Mouse (Mus musculus) spleen, adult 2 months (tissue): ENCODE data around the gene Epha2. TPM values are rescaled to one million over a fixed set of nuclear protein-coding genes. Genes with fewer than 3 reads are reported as not detected.

Experiments used
- DNase-seq, 2 experiments: peaks; one replicate each; pipeline versions ENCODE4 v3.0.0 to v3.0.0-alpha.2; 2012 to 2021; ENCODE audit warnings: low spot score in 2 of 2, low read depth in 1 of 2
- H3K27ac ChIP-seq: fragments of 200-500 bp; 2 replicates; pipeline ENCODE4 v1.5.1; 2012; ENCODE audit warnings: low read length, inconsistent platforms; ENCODE audit not compliant: insufficient read depth
- H3K27me3 ChIP-seq: fragments of 200-500 bp; 2 replicates; pipeline ENCODE4 v1.6.1; 2012; ENCODE audit warnings: mild to moderate bottlenecking, moderate library complexity, low read length, inconsistent platforms; ENCODE audit not compliant: control insufficient read depth, insufficient read depth
- H3K36me3 ChIP-seq: fragments of 200-500 bp; 2 replicates; pipeline ENCODE4 v1.6.1; 2012; ENCODE audit warnings: mild to moderate bottlenecking, low read length, inconsistent platforms; ENCODE audit not compliant: control insufficient read depth, insufficient read depth
- H3K4me1 ChIP-seq: fragments of 200-500 bp; 2 replicates; pipeline ENCODE4 v1.6.1; 2011; ENCODE audit warnings: inconsistent platforms; ENCODE audit not compliant: control insufficient read depth, insufficient read depth, insufficient read length
- H3K4me3 ChIP-seq: fragments of 200-500 bp; 2 replicates; pipeline ENCODE4 v1.5.1; 2011; ENCODE audit warnings: mild to moderate bottlenecking, inconsistent platforms; ENCODE audit not compliant: insufficient read depth, insufficient read length; ENCODE audit errors: extremely low read depth
- CTCF ChIP-seq: fragments of 200-500 bp; IDR thresholded peaks from 2 replicates; pipeline ENCODE4 v1.5.1; 2011; ENCODE audit warnings: mild to moderate bottlenecking, inconsistent platforms; ENCODE audit not compliant: insufficient read depth, insufficient read length, insufficient replicate concordance; ENCODE audit errors: extremely low read depth
- POLR2A ChIP-seq: fragments of 200-500 bp; IDR thresholded peaks from 2 replicates; pipeline ENCODE4 v1.6.1; 2011; ENCODE audit warnings: low read depth, low read length, inconsistent platforms
- WGBS: fragments of 180-500 bp; shearing (Covaris S2); methylation state at CpG from one replicate; pipeline ENCODE4 v1.1.7; 2018; 5-methylcytosine and 5-hydroxymethylcytosine counted together
- polyA plus RNA-seq: library from polyadenylated mRNA; depleted of rRNA; stranded (reverse); fragments of >200 nt; gene quantifications from 2 replicates; pipeline ENCODE4 v1.2.3, GENCODE M21; 2012

The Epha2 gene
- polyA plus RNA-seq, 1 experiment, result 8.0 TPM

GRCm38 (mm10) chr4:141308857-141309772, 8.1 kb downstream of the Epha2 start:
- no peaks in the 10 kb centered on the region for H3K27me3 ChIP-seq
- 92% methylated on average over 34 of the region's 34 CpGs for WGBS
- no peak for TF ChIP-seq POLR2A
- TF ChIP-seq CTCF, result no peak
- H3K4me3 ChIP-seq, result no peak overlapping the region
- DNase-seq, result no peak
- H3K27ac ChIP-seq, result no peak overlapping the region
- no peaks in the 10 kb centered on the region for H3K36me3 ChIP-seq
- no peaks in the 10 kb centered on the region; the same call in 1 of the 2 replicates for H3K4me1 ChIP-seq

DNA sequence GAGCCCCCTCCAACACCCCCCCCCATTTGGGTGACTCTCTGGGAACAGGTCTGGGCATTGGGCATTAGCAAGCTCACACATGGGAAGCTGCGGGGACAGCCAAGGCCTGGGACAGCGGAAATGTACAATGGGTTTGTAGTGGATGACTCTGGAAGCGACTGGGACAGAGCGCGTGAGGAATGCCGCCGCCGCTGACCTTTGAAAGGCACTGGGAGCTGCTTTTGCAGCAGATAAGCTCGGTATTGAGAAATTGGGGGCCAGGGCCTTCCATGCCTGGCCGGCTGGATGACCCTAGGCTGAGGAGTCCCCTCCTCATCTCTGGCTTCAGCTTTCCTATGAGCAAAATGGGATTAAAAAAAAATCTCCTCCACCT, 8.7 kb downstream of the Epha2 start:
- no peak overlapping the region for H3K27ac ChIP-seq
- no peaks in the 10 kb centered on the region for H3K27me3 ChIP-seq
- no peaks in the 10 kb centered on the region for H3K36me3 ChIP-seq
- H3K4me1 ChIP-seq, result no peaks in the 10 kb centered on the region; the same call in 1 of the 2 replicates
- 88% methylated on average over 10 of the region's 10 CpGs for WGBS
- no peak for DNase-seq
- H3K4me3 ChIP-seq, result no peak overlapping the region
- TF ChIP-seq POLR2A, result no peak
- TF ChIP-seq CTCF, result no peak

GRCm38 (mm10) chr4:141310191-141310606, 9.2 kb downstream of the Epha2 start:
- Histone ChIP-seq H3K4me1 (no peaks in the 10 kb centered on the region), H3K27me3 (no peaks in the 10 kb centered on the region), H3K36me3 (no peaks in the 10 kb centered on the region), H3K27ac (0 out of 2 replicates have a peak overlapping the region, but pooled peaks have one; percentile 31), H3K4me3 (no peak overlapping the region)
- TF ChIP-seq POLR2A (no peak), CTCF (no peak)
- WGBS, result 62% methylated on average over 8 of the region's 8 CpGs
- no peak for DNase-seq

GRCm38 (mm10) chr4:141311078-141311477, 10.0 kb downstream of the Epha2 start:
- Histone ChIP-seq H3K27ac (no peak overlapping the region), H3K36me3 (no peaks in the 10 kb centered on the region), H3K27me3 (no peaks in the 10 kb centered on the region), H3K4me3 (no peak overlapping the region), H3K4me1 (no peaks in the 10 kb centered on the region)
- WGBS, result 75% methylated on average over 7 of the region's 7 CpGs
- TF ChIP-seq CTCF (no peak), POLR2A (no peak)
- no peak for DNase-seq

DNA sequence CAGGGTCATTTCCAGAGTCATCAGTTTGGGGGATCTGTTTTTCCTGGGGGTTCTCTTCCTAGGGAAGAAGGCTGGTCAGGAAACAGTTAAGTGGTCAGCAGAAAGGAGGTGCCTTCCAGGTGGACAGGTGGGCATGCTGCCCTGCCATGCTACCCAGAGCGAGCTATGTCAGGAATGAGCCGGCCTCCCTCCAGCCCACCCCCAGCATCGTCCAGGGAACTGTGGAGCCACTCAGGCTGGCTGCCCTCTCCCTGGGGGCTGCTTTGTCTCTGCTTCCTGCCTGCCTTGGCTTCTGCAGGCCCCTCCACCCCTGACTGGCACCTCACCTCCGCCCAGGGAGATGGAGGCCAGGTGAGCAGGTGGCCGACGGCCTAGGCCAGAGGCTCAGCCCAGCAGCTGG, 10.5 kb downstream of the Epha2 start:
- Histone ChIP-seq H3K36me3 (no peaks in the 10 kb centered on the region), H3K4me1 (no peaks in the 10 kb centered on the region), H3K27me3 (no peaks in the 10 kb centered on the region), H3K27ac (no peak overlapping the region), H3K4me3 (no peak overlapping the region)
- no peak for DNase-seq
- WGBS, result 88% methylated on average over 6 of the region's 6 CpGs
- no peak for TF ChIP-seq POLR2A
- TF ChIP-seq CTCF, result no peak

- no peak for DNase-seq
- H3K4me3 ChIP-seq, result no peak overlapping the region
- H3K4me1 ChIP-seq, result no peaks in the 10 kb centered on the region
- no peaks in the 10 kb centered on the region for H3K36me3 ChIP-seq
- TF ChIP-seq POLR2A (no peak), CTCF (no peak)
- no peak overlapping the region for H3K27ac ChIP-seq
- H3K27me3 ChIP-seq, result no peaks in the 10 kb centered on the region
- 77% methylated on average over 2 of the region's 2 CpGs for WGBS
Observed at GRCm38 (mm10) chr4:141311908-141312307, 10.9 kb downstream of the Epha2 start.

DNA sequence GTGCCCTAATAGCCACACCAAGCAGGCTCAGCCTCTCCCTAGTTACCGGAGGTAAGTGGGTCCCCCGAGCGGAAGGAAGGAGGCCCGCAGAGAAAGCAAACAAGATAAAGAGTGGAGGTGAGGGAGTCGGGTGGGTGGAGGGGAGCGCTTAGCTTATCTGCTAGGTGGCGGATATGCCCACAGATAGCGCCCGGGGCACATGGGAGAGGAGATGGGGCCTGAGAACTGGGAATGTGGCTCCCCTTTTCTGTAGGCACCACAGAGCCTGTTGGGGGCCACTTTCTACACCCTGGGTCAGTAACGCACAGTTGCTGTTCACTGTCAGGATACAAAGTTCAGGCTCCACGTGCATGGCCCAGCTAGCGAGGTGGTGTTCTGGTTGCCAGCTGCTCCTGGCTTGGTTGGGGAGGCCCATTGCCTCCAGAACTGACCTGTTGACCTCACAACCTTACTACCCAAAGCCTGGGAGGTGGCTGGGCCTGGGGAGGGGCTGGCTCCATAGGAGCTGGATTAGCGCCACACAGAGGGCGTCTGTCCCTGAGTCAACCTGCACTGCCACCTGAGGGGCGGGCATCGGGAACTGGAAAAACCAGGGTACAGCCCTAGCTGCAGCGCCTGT, 11.6 kb downstream of the Epha2 start:
- DNase-seq, result no peak

More for the DNA sequence above, 11.6 kb downstream of the Epha2 start:
- WGBS, result 83% methylated on average over 17 of the region's 17 CpGs
- no peaks in the 10 kb centered on the region for H3K36me3 ChIP-seq
- H3K4me1 ChIP-seq, result no peaks in the 10 kb centered on the region
- TF ChIP-seq POLR2A, result no peak
- TF ChIP-seq CTCF, result no peak
- no peak overlapping the region for H3K27ac ChIP-seq
- no peak overlapping the region for H3K4me3 ChIP-seq
- H3K27me3 ChIP-seq, result no peaks in the 10 kb centered on the region
